Mouse (Mus musculus): ENCODE data around the gene Rnf113a2. TPM values are rescaled to one million over a fixed set of nuclear protein-coding genes. Genes with fewer than 3 reads are reported as not detected.

Gene Rnf113a2
- total RNA-seq, 2 experiments from 2014 or later: 7.4 to 10.0 TPM

DNA sequence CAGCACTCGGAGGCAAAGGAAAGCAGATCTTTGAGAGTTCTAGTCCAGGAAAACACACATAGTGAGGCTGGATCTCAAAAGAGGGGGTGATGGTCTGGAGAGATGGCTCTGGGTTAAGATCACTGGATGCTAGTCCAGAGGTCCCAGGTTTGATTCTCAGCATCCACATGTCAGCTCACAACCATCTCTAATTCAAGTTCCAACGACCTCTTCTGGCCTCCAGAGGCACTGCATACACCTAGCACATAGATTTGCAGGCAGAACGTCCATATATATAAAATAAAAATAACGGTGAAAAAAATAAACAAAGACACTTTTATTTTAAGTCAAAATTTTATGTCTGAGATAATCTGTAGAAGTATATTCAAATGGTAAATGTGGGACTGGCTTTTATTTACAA lies 9.7 kb upstream of the Rnf113a2 start:
- intact Hi-C loops (cut with DNase I): loop anchor here (5.0 kb wide), 1 partner anchor 45 kb away; the partner anchor contains the start of genes Coq6 and Fam161b
- no peak for DNase-seq

DNA sequence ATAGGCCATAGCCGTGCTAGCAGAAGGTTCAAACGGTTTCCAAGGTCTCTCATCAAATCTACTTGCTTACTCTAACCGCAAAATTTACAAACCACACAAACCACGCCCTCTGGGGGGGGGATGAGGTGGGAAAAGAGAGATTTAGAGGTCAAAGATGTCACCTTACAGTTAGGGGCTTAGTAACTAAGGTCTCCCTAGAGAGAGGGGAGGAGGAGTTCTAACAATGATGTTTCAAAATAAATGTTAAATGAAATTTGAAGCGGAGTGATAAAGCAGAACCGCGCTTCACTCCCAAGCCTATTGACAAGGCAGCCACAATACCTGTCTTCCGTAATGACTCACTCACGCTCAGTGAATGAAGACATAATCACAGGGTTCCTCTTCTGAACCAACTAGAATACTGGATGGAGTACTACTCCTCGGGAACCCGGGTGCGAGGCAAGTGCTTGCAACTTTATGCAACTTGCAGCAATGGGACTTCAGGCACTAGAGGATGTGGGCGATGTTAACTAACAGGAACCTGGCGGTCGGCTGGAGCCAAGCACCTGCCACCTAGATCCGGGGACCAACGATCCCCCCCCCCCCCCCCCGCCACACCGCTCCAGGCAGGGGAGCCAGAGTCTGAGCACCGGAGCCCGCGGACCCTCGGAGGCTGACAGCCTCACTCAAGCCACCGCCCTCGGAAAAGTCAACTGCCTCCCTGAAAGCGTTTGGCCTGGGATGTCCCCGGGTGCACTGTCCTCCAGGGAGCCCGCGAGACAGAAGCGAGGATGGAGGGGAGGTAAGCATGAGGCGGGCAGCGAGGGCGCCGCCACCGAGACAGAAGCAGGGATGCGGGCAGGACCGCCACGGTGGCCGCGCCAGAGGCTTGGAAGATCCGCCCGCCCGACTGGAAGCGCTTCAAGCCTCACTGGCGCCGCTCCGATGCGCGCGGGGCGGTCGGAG lies 8.8 kb upstream of the Rnf113a2 start:
- DNase-seq: peak in 1 of 2 experiments; percentile 12
- intact Hi-C loops (cut with DNase I): loop anchor here (5.0 kb wide), 1 partner anchor 46 kb away; the partner anchor contains the start of genes Coq6 and Fam161b

DNA sequence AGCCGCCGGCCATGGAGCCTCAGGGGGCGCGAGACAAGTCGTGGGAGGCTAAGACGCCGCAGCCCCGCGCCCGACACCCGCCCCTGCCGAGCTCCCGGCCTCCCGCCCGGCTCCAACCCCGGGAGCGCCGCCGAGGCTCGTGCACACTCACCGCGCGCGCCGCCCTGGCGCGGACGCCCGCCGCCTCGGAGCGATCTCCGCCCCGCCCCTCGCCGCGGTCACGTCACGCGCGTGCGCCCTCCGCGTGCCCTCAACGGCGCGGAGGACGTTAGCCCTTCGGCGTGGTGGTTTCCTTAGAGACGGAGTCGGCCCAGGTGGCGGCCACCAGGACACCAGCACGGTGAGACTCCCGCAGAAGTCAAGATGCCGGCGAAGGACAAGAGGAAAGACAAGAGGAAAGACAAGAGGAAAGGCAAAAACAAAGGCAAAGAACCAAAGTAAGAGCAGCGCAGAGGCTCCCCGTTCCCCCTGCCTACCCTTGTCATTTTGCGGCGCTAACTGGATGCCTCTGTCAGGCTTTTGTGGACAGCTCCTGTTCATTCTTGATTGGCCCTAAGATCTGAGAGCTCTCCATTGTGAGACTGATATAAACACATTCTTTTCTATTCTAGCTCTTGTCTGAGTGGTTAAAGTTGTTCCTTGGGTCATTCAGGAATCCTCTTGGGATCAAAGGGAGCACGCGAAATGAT lies 8.0 kb upstream of the Rnf113a2 start, which contains the start of the genes Entpd5 and Bbof1:
Gene Entpd5, minus strand, starts transcription at position 211 of the 689 bp plus-strand sequence.
Gene Bbof1, plus strand, starts transcription at position 253 of the 689 bp plus-strand sequence.
- intact Hi-C loops (cut with DNase I): loop anchor here (5.0 kb wide), 1 partner anchor 47 kb away; the partner anchor contains the start of genes Coq6 and Fam161b

DNA sequence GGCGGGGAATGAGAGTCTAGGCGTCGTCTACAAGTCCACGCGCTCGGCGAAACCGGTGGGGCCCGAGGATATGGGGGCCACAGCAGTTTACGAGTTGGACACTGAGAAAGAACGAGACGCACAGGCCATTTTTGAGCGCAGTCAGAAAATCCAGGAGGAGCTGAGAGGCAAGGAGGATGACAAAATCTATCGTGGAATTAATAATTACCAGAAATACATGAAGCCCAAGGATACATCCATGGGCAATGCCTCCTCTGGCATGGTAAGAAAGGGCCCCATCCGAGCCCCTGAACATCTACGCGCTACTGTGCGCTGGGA lies 568 bp downstream of the Rnf113a2 start:
- no peak for DNase-seq
- intact Hi-C loops (cut with DNase I): no loop called here

More for the DNA sequence above, 8.0 kb upstream of the Rnf113a2 start, which contains the start of the genes Entpd5 and Bbof1:
- peak; percentile 95 to 96 for DNase-seq

DNA sequence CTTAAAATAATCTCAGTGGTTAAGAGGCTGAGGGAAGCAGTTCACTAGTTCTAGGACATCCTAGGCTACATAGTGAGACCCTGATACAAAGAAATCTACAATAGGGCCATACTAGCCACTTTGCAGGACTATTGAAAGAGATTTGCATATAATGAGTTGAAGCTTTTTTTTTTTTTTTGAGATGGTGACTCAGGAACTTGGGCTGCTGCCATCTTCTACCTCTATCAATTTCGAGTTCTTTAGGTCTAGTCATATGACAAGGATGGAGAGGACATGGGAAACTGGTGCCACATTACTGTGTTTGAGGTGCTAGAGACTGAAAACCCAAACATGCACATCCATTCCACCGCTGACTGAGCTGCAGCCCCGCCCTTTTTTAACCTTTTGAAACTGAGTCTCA lies 7.0 kb downstream of the Rnf113a2 start:
- intact Hi-C loops (cut with DNase I): no loop called here
- DNase-seq: no peak

DNA sequence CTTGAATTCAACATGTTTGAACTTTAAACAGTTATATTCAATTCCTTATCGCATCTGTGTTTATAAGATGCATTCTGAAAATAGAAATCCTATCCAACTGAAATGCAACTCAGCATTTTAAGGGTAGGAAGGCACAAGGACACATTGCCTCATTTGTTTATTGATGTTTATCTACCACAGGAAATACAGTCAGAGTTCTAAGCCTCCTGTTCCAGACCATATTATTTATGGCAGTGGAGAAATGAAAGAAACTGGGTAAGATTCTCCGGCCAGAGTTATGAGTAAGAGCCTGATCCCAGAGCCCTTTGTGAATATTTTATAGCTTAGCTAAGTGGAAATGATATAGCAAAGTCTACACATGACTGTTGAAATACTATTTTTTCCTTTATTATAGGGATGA lies 12.8 kb downstream of the Rnf113a2 start:
- no peak for DNase-seq
- intact Hi-C loops (cut with DNase I): no loop called here

DNA sequence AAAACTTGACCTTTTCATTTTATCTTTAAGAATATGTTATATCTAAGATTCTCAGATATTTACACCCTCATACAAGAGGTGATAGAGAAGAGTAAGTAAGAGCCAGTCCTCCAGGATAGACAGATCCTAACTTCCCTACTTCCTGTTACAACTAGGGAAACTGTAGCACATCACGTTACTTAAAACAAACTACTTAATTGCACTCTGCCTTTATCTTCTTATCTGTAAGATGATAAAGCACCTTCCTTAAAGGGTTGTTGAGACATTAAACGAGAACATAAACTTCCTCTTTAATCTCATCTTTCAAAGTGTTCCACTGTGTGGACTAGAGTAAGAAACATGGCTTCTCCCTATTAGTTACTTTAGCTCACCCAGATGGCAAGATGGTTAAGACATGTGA lies 21.7 kb downstream of the Rnf113a2 start:
- intact Hi-C loops (cut with DNase I): no loop called here
- no peak for DNase-seq

DNA sequence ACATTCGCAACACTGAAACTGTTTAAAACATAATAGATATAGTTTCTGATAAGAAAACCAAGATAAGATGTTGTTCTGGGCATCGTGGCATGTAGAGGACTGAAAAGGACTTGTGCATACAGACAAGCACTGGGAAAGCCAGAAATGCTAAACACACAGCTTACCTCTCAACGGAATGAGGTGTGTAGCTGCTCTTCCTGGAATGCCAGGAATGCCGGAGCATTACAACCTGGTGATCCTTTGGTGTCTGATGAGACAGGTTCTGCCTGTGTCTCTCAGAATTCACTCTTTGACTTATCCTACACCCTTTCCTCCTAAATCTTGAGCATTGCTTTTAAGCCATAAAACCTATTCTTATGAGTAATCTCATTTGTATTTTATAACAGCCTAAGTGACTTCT lies 25.5 kb downstream of the Rnf113a2 start:
- intact Hi-C loops (cut with DNase I): no loop called here
- DNase-seq: no peak

DNA sequence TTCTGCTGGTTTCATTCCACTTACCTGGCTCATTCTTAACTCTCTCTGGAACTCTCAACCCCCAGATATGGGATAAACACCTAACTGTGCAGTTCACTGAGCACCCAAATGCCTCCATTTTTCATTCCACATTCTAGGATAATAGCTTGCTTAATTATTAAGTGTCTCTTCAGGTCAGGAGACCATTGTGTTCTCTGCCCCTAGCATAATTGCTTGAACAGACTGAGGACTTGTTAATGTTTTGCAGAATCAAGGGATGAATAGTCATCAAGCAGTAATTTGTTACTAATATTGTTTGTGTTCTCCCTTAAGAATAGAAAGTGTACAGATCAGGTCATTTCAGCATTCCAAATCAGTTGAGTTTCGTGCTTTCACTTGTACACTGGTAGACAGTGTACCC lies 30.4 kb downstream of the Rnf113a2 start:
- DNase-seq: no peak
- intact Hi-C loops (cut with DNase I): no loop called here

DNA sequence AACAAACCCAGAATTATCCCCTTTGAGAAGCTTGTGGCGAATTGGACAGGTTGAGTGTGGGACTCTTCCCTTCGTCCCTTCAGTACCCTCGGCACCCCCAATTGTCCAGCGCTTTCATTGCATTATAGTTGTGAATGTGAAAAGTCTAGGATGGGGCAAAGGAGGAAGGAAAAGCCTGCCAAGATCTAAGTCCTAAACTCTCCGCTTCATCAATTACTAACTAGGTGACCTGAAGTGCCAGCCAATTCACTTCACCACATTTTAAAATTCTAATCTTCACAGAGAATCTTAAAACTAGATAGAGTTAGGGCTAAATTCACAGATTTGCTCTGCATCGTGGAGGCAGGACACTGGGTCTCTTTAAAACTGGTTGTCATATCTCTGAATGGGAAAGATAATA lies 31.2 kb downstream of the Rnf113a2 start:
- no peak for DNase-seq
- intact Hi-C loops (cut with DNase I): no loop called here

DNA sequence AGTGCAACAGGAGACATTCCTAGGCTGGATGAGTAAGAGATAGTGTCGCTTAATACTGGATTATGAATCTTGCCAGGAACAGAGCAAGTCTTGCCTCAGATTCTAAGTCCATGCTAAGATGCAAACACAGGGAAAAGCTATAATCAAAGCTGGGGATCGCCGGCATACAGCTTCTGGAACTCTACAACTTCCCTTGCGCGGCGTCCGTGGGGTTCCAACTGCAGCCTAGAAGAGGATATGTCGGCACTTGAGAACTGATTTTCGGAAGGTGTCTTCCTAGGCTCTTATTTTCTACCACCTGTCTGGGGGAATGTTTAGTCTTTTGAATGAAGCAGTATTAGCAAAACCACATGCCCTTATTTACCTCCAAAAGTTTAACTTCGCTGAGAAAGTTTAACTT lies 32.9 kb downstream of the Rnf113a2 start:
- DNase-seq: peak in 1 of 2 experiments; percentile 9
- intact Hi-C loops (cut with DNase I): loop anchor here (5.0 kb wide), 1 partner anchor 88 kb away; the partner anchor contains the start of genes Coq6 and Fam161b

DNA sequence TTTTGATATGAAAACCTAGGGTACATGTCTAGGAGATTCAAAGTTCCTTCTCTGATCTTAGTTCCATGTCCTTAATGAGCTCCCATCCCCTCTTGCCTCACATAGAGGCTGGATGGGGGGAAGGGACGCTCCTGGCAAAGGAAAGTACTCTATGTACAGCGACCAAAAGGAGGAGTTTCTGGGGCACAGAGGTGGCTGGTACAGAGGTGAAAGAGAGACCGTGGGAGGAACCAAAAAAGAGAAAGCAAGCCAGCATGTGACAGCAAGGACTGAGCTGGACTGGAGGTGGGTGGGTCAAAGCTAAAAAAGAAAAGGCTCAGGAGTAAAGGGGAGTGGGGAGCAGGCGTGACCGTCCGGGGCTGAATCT lies 33.3 kb downstream of the Rnf113a2 start:
- peak in 1 of 2 experiments; percentile 36 for DNase-seq
- intact Hi-C loops (cut with DNase I): loop anchor here (5.0 kb wide), 1 partner anchor 88 kb away; the partner anchor contains the start of genes Coq6 and Fam161b

DNA sequence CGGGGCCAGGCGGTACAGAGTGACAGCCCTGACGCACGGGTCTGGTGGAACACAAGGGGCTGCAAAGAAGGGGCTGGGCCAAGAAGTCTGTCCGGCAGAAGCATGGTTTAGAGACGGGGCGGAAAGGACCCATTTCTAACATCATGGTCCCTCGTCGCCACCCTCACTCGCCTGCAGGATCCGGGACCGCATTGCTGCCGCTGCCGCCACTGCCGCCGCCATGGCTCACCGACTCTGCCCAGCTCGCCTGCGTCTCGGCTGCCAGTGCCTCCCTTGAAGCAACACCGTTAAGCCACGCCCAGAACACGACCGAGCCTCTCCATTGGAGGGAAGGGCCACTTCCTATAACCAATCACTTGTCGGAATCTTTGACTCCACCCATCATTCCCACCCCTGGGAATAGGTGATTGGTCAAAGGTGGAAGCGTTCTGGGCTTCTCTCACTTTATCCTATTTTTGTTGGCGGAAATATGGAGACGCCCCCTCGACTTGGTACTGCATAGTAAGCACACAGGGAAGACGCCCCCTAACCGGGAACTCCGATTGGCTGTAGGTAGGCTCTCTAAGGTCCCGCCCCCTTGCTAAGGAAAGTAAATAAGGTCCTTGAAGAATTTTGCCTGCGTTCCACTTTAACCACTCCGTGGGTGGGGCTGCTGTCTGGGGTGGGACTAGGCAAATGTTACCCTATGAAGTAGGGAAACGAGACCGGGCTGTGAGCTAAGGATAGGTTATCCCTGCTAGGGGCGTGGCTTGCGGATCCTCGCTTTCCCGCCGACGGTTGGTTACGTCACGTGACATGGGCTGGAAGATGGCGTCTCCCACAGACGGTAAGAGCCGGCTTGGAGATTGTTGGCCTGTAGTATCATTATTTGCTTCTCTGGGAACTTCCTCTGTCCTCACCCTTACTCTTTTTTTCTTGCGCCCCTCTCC lies 34.0 kb downstream of the Rnf113a2 start, which contains the start of the genes Aldh6a1 and Lin52:
Gene Aldh6a1, minus strand, starts transcription at position 287 of the 929 bp plus-strand sequence.
Gene Lin52, plus strand, starts transcription at position 705 of the 929 bp plus-strand sequence.
- intact Hi-C loops (cut with DNase I): loop anchor here (5.0 kb wide), 1 partner anchor 89 kb away; the partner anchor contains the start of genes Coq6 and Fam161b
- peak; percentile 92 to 95 for DNase-seq

DNA sequence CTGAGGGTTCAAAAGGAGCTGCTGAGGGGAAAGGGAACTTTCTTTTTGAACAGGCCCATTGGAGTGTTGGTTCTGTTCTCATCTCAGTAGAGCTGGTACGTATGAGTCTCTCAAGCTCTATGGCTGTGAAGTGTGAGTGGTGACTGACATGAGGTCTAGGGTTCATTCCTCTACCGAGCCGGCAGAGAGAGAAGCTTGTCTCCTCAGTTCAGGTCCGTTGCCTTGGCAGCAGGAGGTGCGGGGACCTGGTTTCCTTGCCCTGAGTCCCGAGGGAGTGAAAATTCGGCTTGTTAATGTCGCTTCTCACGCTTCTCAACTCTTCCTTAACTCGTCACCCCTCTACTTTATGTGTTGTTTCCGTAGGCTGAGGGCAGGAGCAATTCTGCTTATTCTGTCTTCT lies 34.8 kb downstream of the Rnf113a2 start:
- intact Hi-C loops (cut with DNase I): loop anchor here (5.0 kb wide), 1 partner anchor 90 kb away; the partner anchor contains the start of genes Coq6 and Fam161b
- peak in 1 of 2 experiments; percentile 8 for DNase-seq

DNA sequence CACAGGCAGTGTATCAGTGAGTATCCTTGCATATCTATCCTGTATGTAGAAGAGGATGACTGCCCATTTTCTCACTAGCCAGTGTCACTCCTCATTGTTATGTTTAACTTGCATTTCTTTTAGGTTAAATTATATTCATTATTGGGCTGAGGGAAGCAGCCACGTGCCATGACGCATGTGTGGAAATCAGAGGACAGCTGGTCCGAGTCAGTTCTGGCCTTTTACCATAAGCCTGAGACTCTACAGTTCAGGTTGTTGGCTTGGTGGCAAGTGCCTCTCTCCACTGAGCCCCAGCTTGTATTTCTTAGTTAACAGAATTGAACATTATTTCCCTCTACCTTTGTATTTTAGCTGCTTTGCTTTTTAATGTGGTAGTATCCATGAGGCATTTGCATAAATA lies 39.9 kb downstream of the Rnf113a2 start:
- intact Hi-C loops (cut with DNase I): no loop called here

DNA sequence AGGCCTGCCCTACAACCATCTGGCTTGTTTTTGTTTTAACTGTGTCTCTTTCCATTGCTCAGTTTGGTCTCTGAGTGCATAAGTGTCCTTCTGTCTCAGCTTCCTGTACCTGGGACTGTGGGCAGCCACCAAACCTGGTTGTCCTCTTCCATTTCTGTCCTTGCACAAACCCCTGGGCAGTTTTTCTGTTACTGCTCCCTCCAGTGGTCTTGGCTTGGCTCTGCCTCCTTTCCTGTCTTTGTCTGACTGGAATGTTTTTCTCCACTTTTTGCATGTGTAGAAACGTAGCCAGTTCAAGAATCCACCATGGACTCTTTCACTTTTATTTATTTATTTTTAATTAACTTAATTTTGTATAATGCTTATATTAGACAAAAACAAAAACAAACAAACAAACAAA lies 42.8 kb downstream of the Rnf113a2 start:
- intact Hi-C loops (cut with DNase I): no loop called here
- DNase-seq: no peak

More for the DNA sequence above, 39.9 kb downstream of the Rnf113a2 start:
- DNase-seq: no peak

DNA sequence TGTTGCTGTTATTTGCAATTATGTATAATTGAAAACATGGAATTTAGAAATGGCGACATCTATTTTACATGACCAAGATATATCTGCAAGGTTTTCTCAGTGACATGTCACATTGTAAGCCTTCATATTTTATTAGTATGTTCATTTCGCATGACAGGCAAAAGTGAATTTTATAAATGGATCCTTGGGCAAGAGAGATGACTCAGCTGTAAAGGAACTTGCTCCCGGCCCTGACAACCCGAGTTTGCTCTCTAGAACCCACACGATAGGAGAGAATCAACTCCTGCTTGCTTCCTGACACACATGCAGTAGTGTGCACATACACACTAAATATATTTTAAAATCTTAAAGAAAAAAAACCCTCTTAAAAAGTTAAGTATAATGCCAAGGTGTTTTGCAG lies 44.4 kb downstream of the Rnf113a2 start:
- no peak for DNase-seq
- intact Hi-C loops (cut with DNase I): no loop called here

DNA sequence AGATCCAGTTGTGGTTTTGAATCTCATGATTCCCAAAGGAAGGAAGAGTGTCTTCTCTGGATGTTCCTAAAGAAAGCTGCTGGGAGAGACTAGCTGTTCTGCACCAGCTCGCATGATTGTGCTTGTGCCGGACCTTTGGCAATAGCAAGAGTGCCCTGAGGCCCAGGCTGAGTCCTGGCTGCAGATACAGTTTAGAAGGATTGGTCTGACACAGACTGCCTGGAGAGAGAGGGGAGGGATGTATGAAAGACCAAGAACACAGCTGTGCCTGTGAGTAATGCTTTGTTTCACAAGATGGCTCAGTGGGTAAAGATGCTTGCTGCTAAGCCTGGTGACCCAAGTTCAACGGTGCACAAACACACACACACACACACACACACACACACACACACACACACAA lies 45.9 kb downstream of the Rnf113a2 start:
- intact Hi-C loops (cut with DNase I): no loop called here
- DNase-seq: no peak

Data from heart, postnatal 14 days (tissue).